Mouse (Mus musculus) right cerebral cortex, postnatal 10 days (tissue): ENCODE measurements around the gene Mgll.
A peak's percentile ranks its signal among the peaks of the same experiment; 100 is the strongest.

ENCODE experiments used
- DNase-seq, 2 experiments: peaks; one replicate each; pipeline ENCODE4 v3.0.0; 2021; ENCODE audit warnings: low spot score in 2 of 2

Mgll gene

DNA sequence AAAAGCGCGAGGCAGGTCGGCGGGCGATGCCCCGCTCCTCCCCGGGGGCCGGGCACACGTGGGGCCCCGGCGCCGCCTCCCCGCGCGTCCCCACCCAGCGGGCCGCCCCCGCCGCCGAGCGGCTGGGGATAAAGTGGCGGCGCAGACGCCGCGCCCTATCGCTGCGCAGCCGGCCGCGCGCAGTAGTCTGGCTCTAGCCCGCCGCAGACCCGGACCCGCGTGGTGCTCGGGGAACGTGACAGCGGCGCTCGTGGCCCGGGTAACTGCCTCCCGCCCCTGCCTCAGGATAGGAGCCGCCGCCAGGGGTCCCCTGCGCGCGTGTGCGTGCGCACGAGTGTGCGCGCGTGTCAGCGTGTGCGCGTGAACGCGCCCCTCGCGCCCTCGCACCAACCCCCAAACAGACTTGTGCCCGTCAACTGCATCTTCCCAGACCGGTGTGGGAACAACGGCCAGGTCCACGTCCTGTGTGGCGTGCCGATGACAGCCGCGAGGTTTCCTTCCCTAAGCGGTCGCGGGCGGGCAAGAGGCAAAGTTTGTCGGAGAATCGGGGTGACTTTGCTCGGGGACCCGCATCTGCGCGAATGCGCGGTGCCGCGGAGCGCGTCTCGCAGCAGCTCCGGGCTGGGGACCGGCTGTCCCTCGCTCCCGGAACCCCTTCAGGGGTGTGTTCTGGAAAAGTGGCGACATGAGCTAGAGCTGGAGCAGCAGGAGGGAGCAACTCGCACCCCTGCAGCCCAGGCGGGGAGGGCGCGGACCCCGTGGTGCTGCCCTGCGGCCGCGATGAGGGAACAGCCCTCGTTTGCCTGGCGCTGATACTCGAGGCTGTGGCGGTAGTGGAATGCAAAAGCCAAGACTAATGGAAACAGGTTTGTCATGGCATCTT lies at the start of gene Mgll:
Gene Mgll (plus strand): TSS at position 100 of the 883 bp plus-strand sequence.
- peak; percentile 86 to 89 for DNase-seq

DNA sequence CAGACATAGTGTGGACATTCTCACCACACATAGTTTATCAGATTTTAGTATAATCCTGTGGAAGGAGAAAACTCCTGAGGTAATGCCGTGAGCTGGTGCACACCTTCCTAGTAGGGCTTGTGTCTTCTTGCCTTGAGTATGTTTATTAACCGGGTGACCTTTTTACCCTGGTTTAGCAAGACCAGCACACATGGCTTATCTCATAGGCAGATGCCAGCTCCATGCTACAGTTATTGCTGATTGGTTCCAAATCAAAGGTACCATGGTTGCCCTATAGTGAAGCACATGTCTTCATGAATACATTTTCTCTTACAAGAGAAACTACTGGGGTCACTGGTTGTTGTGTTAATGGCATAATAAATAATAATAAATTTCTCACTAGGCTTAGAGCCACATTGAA lies 48.4 kb upstream of the Mgll start:
- DNase-seq, result no peak

- DNase-seq, result no peak
These were observed 47.2 kb upstream of the Mgll start for GRCm38 (mm10) chr6:88676753-88677736.

GRCm38 (mm10) chr6:88677738-88678137 lies 46.5 kb upstream of the Mgll start:
- DNase-seq, result no peak

- no peak for DNase-seq
These were observed 43.2 kb upstream of the Mgll start for GRCm38 (mm10) chr6:88681026-88681425.

GRCm38 (mm10) chr6:88683380-88684053 lies 40.7 kb upstream of the Mgll start:
- no peak for DNase-seq

- DNase-seq, result no peak
These were observed 36.0 kb upstream of the Mgll start for GRCm38 (mm10) chr6:88688171-88688570.

DNA sequence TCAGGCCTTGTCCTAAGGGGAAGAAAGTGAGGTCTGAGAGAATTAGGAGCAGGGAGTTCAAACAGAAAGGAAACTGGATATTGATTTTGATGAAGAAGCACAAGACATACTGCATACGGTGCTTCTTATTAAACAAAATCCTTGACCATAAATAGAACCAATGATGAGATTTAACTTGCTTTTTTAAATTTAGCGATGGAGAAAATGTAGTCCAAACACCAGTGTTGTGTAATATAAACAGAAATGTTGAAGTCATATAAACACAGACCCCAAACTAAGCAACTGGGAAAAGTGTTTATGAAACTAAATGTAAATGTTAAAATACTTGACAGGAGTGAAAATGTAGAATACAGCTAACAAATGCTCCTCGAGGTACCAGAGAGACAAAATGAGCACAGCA lies 35.5 kb upstream of the Mgll start:
- no peak for DNase-seq

DNA sequence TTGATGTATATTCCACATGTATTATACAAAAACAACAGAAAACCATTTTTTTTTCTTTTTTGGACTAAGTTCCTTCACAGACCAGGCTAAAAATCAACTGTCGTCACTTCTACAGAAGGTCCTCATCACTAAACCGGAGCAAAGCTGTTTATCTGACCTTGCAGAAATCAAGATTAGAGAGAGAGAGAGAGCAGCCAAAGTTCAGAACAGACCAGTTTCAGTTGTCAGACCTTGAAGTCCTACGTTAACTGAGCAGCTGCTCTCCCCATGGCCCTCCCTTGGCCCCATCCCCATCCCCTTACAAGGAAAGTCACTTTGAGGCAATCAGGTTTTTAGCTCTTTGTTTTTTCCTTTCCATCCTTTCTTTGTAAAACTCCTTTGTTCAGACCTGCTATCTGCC lies 34.0 kb upstream of the Mgll start:
- DNase-seq, result no peak

GRCm38 (mm10) chr6:88691361-88691760 lies 32.9 kb upstream of the Mgll start:
- no peak for DNase-seq

GRCm38 (mm10) chr6:88702887-88703286 lies 21.3 kb upstream of the Mgll start:
- DNase-seq, result no peak

DNA sequence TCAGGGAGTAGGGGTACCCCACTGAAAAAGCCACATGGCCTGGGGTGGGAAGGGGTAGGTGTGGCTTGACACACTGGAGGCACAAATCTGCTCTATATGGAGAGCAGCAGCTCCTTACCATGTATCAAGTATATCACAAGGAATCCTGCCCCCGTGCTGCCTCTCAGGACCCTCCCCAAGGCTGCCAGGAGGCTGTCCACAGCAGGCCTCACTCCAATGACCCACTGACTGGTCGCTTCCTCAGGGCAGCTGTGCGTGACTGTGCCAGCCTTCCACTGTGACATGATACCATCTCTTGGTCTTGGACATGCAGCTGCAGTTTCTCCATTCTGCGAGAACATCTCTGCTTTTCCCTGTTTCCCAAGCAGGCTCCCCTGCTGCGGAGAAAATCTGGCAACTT lies 20.5 kb upstream of the Mgll start:
- DNase-seq, result peak in 1 of 2 experiments; percentile 28

GRCm38 (mm10) chr6:88708401-88709278 lies 15.6 kb upstream of the Mgll start:
- no peak for DNase-seq

GRCm38 (mm10) chr6:88709279-88709575 lies 15.0 kb upstream of the Mgll start:
- no peak for DNase-seq

GRCm38 (mm10) chr6:88711313-88711712 lies 12.9 kb upstream of the Mgll start:
- no peak for DNase-seq

GRCm38 (mm10) chr6:88712083-88712482 lies 12.1 kb upstream of the Mgll start:
- DNase-seq, result no peak

GRCm38 (mm10) chr6:88713320-88713719 lies 10.9 kb upstream of the Mgll start:
- DNase-seq, result no peak

- DNase-seq, result no peak
These were observed 10.0 kb upstream of the Mgll start for GRCm38 (mm10) chr6:88714200-88714674.

- no peak for DNase-seq
These were observed 8.8 kb upstream of the Mgll start for GRCm38 (mm10) chr6:88715378-88715781.

DNA sequence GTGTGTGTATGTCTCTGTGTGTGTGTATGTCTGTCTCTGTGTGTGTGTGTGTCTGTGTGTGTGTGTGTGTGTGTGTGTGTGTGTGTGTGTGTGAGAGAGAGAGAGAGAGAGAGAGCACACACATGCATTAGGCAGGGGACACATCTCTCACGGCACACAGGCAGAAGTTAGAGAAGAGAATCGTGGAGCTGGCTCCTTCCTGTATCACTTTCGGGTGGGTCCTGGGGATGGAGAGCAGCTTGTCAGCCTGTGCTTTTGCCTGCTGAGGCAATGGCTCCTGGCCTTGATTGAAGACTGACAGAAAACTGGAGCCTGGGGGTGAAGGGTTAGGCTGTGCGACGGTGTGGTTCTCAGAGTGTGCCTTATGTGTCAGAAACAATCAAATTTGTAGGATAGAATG lies 8.2 kb upstream of the Mgll start:
- DNase-seq, result no peak
